Mouse (Mus musculus): ENCODE measurements around the gene C8g.

The C8g gene

DNA sequence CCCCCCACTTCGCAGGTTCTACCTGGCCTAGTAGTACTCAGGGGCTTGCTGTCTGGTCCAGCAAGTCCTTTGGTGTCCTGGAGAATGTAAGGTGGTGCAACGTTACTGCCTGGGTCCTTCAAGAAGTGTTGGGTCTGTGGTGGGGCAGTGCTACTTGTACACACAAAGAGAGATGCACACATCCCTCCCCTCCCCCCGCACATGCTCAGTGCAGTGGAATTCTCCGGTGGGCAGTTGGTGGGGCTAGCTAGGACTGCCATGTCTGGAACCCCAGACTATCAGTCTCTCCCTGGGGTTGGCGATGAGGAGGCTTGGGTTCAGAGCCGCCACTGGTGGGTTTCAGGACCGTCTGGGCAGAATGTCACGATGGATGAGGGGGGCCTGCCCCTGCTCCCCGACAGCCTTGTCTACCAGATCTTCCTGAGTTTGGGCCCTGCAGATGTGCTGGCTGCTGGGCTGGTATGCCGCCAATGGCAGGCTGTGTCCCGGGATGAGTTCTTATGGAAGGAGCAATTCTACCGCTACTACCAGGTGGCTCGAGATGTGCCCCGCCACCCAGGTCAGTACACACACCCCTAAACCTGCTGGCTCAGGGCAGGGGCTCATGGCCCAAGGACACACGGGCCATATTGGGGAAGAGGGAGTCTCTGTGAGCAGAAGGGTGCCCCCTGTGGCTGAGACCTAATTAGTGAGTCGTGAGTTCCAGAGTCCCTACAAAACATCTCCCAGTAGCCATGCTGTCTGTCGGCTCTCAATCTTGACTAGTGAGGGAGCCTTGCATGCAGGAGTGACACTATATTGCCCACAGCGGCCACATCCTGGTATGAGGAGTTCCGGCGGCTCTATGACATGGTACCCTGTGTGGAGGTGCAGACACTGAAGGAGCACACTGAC, at the start of gene C8g:
TSS of gene C8g (minus strand) at position 127 of the 894 bp plus-strand sequence.
- DNase-seq (ENCODE audit: low read depth, low spot score) = peak; percentile 22

DNA sequence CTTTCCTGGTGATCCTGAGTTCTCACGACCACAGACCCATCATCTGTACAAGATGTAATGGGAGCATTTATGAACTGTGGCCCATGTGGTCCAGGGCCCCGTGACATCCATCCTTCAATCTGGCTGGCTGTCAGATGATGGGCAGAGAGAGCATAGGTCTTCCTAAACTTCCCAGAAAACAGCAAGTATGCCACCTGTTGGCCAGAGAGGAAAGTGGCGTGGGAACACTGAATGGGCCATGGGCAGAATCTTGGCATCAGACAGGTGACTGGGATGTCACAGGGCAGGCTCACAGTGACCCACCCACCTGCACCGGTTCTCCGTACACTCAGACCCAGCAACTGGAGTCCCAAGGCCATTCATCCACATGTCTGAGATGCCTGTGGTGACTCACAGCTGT, 49.7 kb upstream of the C8g start:
- DNase-seq (ENCODE audit: low read depth, low spot score) = peak; percentile 39

DNA sequence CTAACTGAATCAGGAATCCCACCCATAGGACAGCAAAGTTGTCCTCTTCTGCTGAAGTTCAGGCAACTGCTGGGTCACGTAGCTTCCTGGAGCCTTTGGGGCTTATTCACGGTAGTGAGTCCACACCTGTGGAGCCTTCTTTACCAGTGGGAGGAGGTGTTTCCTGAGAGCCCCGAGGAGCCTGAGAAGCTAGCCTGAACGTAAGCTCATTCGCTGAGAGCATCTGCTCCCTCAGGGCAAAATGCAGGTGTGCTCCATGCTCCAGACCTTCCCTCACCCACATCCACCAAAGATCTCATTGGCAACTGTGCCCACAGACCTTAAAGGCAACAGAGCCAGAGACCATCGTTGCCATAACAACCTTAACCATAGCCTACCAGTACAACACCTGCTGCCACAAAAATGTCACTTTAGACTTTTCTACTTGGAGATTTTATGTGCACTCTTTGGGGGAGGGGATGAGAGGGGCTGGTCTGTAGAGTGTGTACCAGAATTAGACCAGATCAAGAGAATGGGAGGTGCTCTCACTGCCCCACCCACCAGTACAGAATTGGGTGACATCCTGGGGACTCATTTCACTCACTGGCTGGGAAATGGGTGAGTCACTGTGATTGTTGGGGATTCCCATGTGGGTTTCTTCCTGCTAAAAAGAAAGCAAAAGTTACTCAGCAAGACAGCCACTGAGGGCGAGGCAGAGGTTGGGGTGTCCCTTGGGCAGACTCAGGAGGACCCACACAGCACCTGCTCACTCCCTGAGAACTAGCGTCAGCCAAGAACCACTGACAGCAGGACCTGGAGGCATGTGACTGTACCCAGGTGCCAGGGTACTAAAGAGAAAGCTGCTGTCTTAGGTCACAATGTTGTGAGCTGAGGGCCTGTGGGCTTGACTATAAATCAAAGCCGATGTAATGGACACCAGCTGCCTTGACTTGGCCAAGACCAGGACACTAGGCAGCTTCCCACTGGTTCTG, 47.8 kb upstream of the C8g start:
- no peak for DNase-seq (ENCODE audit: low read depth, low spot score)

DNA sequence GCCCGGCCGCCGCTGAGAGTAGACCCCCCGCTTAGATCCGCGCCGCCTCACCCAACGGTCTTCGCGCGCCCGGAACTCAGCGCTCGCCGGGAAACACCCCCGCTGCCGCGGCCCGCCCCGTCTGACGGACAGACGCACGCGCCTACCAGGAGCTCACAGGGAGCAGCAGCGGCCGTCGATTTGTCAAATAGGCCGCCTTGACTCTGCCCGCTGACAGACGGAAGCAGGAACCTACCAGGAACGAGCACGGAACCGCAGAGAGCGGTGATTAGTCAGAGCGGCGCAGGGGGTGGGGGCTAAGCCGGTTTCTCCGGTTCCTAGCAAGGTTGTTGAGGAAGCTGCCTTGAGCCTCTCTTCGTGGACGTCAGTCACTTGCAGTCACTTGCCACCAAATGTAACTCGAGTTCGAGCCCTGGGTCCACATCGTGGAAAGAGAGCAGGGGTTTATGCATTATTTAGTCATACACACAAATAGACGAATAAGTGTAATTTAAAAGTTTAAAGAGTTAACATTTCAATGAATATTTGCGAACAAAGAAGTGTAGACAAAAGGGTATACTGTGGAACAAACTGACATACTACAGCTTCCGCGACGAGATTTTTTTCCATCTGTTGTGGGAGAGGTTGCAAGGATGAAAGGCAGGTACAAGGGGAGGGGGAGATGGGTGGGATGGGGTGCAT, 45.4 kb upstream of the C8g start, which contains the start of gene Traf2:
TSS of gene Traf2 (minus strand) at position 130 of the 681 bp plus-strand sequence.
- peak; percentile 99 for DNase-seq (ENCODE audit: low read depth, low spot score)

DNA sequence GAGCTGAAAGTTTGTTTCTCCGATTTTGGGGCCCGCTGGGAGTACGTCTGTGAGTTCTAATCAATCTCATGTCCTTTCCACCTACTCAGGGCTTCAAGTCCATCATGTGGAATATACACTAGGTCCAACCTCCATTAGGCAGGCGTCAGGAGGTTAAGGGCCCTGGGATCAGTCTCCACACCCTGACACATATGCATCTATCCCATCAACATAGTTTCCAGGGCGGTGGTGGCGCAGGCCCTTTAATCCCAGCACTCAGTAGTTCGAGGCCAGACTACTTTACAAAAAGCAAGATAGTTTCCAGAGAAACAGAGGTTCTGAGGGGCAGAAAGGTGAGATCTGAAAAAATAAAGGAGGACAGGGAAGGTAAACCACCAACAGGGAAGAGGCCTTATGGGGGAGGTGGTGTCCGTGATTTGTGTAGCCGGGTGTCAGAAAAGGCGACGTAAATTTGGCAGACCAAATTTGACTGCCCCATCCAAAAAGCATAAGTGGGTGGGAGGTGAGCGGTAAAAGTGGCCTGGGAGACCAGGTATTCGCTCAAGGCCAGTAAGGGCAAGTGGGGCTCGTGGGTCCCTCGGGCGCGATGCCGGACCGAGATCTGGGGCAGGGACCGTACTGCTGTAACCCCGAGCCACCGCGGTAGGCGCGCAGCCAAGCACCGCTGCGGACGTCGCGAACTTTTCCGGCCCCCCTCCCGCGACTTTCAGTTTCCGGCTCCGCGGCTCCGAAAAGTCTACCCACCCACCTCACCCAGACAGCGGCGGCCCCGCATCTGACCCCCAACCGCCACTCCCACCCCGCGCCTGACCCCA, 44.7 kb upstream of the C8g start:
- no peak for DNase-seq (ENCODE audit: low read depth, low spot score)

DNA sequence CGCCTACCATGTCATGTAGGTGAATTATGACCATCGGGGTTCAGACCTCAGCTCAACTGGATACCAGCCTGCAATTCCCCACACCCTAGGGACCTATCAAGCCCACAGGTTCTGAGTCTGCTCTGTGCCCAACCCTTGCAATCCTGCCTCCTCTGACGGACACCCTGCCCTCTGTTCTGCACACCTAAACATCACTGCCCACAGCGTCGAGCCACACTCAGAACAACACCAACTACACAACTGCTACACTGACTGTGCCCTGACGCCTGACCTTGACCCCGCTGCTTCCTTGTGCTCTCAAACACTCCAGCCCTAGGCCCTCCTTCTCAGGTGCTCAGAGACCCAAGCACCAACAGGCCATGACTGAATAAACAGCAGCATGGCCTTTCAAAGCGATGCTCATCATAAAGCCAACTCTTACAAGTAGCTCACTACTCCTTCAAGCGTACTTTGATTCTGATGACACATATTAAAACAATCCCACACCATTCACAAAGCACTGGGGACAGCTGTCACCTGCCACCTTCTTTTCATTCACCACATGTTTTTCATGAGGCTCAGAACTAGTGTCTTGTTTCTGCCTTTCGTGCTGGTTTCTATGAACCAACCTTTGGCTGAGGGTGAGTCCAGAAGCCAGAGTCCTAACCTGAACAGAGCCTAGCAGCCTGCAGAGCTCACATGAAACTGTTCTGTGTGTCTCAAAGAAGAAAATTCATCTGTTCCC, 40.3 kb upstream of the C8g start:
- DNase-seq (ENCODE audit: low read depth, low spot score) = no peak

DNA sequence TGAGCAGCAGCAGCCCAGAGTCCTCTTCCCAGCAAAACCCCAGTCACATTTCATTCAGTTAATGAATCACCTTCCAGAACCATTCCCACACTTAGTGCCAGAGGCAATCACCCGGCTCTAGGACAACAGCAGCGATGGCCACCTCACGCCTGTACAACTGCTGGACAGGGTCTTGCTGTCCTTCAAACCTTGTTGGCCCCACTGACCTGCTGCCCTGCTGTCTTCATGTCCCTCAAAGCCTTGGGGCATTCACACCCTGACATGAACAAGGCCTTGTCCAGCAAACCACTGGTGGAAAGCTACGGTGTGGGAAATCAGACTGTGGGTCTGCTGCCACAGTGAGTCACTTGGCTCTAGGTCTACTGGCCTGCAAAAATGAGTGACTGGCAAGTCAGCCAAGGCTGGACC, 39.0 kb upstream of the C8g start:
- no peak for DNase-seq (ENCODE audit: low read depth, low spot score)

DNA sequence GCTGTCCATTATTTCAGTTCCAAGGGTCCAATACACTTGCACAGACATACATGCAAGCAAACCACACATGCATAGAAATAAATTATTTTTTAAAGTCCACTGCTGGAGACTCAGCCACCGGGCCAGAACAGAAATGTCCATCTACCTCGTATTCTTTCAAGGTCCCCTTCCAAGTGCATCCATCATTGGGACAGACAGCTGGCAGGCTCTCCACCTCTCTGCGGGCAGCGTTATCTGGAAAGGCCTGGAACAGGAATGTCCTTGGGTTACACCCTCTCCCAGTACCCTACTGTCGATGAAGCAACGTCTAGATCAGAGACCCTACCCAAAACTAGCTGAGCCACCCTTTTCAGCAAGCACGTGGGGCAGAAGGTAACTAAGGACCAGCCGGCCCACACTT, 35.0 kb upstream of the C8g start:
- DNase-seq (ENCODE audit: low read depth, low spot score) = no peak

DNA sequence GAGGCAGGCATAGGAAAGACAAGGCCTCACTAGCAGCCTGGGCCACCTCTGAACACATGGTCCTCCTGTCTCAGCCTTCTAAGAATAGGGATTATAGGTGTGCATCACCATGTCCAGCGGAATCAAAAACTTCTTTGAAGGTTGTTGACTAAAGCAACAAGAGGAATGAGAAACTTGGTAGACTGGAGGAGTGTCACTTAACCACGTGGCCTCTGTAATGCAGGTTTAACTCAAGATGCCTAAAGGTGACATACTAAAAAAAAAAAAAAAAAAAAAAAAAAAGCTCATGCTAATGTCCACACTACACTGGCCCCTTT, 33.3 kb upstream of the C8g start:
- DNase-seq (ENCODE audit: low read depth, low spot score) = no peak

DNA sequence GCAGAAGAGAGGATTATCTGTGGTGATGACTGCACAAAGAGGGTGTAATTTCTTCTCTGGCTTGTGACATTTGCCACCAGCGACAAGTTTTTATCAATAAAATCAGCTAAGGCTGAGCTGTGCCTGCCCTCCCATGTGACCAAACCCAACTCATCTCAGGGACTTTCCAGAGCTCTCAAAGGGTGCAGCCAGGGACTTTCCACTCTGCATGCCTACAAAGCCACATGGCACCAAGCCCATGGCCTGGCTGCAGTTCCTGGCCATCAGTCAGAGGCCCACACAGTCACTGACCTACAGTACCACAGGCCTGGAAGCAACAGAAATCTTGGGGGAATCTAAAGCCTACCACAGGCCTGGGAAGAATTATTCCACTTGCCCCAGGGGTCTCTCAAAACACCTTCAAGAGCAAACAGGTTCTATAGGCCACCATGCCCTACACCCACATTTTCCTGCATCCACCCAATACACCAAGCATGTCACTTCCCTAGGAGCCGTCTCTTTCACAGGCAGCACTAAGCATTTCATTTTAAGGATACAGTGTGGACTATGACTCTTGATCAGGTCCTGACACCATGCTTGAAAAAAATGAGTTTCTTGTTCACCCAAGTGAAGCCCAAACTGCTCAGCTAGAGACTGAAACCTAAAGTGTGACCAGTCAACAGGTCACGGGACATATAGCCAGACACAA, 32.8 kb upstream of the C8g start:
- DNase-seq (ENCODE audit: low read depth, low spot score) = no peak

DNA sequence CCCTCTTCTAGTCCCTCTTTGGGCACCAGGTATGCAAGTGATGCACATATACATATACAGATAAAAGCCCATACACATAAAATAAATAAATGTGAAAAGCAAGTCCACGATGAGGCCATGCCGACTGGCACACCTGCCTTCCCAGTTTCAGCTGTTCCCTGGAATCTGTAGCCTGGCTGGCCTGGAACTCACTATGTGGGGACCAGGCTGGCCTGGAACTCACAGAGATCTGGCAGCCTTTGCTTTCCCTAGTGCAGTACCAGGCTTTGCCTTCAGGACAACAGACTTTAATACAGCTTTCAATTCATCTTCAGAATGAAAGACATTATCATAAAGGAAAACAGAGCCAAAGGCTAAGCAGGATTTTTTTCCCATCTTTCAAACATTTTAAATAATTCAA, 32.2 kb upstream of the C8g start:
- no peak for DNase-seq (ENCODE audit: low read depth, low spot score)

DNA sequence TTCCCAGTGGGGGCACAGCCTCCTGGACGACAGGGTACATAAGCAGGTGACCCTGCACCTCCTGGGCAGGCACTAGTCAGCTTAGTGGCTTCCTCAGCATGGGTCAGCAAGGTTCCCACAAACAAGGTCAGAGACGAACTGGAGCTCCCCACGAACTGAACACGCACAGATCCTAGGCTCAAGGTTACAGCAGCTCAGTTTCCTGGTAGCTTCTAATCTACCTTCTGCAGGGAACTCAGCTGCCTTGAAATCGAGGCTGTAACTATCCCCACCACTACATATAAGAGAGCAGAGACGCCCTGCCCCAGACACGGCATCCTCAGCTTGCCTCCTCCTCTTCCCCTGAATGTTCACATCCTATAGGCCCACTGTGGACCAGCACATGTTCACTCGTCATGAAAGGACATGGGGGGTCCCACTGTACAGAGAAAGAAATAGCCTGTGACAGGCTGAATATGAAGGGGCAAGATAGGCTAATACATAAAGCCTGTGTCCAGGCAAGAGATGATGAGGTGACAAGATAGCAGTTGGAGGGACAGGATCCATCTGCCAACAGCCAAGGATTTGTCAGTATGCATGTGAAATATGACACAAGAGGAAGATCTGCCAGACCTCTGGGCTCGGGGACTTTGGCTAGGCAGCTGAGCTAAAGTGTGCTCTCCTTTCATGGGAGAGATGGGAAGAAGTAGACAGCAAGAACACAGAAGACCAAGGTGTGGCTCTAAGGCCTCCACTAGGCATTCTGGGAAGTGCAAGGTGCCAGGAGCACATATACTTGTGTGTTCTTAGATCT, 25.2 kb upstream of the C8g start:
- no peak for DNase-seq (ENCODE audit: low read depth, low spot score)

DNA sequence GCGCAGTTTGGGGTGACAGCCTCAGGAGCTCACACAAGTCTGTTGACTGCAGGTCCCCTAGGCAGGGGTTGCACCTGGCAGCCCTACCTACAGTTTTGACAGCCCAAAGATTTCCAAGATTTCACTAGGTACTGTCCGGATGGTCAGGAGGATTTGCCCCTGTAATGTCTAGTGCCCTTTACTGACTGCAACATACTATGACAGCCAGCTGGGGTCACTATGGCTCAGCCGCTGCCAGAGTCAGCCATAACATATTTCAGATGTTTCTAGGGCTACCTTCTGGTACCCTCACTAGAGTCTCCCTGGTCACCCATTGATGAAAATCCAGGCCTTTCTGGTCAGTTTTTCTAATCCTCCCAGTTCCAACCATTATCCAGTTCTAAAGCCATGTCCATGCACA, 8.4 kb upstream of the C8g start:
- DNase-seq (ENCODE audit: low read depth, low spot score) = no peak

DNA sequence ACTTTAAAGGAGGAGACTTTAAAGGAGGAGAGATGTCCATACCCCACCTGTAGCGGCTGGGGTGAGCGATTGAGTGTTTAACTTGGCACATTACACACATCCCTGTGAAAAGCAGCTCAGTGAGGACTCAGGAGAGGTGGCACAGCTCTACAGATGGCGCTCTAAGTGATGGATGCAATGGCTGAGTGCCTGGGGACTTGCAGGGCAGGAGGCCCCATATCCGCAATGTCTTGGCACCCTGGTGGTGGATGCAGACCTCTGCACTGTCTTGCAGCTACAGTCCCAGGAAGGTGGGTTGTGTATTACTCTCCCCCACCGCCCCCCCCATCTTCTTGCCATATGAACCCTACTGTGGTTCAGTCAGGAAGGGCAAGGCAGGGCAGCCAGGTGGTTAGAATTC, 5.4 kb upstream of the C8g start:
- peak; percentile 15 for DNase-seq (ENCODE audit: low read depth, low spot score)

DNA sequence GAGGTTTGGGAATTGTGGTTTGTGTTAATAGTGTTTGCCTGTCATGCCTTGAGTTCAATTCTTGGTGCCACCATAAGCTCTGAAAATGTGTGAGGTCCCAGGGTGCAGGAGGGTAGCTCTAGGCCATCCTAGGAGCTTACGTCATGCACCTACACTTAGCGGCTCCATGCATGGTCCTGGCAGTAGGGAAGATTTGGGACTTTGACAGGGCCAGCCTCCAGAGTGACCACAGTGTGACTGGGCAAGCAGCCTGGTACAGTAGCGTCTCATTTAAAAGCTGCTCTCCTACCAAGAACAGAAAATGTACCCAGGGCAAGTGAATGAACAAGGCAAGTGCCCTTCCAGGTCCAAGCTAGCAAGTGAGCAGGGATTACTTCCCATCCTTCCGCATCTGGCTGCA, 4.3 kb upstream of the C8g start:
- DNase-seq (ENCODE audit: low read depth, low spot score) = no peak

DNA sequence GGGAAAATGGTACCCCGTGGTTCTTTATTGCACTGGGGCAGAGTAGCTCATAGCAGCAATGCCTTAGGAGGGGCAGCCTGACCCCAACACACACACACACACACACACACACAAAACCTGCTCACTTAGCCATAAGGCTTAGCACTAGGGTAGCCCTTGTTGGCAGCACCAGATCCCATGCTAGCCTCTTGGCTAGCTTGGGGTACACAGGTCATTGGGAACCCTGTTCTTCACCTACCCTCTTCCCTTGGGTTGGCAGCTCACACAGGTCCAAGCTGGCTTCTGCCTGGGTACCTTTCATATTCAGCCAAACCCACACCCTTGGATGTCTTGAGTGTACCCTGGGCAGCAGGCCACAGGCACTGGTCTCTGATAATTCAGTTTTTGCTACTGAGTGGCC, 3.5 kb upstream of the C8g start:
- DNase-seq (ENCODE audit: low read depth, low spot score) = no peak

DNA sequence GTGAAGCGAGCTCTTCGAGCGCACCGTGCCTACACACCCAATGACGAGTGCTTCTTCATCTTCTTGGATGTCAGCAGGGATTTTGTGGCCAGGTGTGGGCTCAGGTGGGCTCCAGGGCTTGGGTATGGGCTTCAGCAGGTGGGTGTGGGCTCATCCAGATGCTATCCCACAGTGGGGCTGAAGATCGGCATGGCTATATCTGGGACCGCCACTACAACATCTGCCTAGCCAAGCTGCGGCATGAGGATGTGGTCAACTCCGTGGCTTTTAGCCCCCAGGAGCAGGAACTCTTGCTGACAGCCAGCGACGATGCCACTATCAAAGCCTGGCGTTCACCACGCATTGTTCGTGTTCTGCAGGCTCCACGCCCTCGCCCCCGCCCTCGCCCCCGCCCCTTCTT, 3.0 kb upstream of the C8g start:
- no peak for DNase-seq (ENCODE audit: low read depth, low spot score)

DNA sequence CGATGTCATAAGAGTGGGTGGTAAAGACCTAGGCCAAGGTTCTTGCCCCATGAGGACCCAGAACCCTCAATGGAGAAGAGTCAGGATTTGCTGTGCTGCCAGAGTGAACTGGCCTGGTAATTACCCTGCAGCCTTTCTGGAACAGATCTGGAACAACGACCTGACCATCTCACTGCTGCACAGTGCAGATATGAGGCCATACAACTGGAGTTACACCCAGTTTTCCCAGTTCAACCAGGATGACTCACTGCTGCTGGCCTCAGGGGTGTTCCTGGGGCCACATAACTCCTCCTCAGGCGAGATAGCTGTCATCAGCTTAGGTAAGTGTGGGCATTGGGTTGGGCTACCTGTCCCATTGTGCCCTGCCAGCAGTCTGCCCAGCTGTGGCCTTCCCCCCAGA, 1.2 kb upstream of the C8g start:
- no peak for DNase-seq (ENCODE audit: low read depth, low spot score)

All from mesoderm, embryonic 11.5 days (tissue).